Mouse (Mus musculus): ENCODE results near the gene Gpatch2.

The Gpatch2 gene

DNA sequence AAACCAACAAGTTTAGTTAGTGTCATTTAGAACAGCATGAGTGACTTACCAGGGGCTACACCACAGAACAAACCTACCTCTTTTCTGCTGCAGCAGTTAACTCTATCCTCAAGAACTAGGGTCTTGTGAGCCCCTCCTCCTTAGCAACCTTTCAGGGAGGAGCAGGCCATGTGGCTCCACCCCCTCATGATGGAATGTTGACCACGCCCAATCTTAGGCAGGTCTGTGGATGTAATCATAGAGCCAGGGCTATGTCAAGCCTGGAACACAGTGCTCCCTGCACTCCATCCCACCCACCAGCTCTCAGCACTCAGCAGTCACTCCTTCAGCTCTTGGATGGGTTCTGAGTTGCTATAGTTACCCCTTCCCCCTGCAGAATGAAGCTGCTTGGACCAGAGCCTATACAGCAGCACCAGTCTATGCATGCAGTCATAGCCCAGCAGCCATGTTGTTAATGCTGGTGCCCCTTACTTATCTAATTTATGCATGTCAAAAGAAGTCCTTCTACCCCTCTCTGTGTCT is 35.5 kb downstream of the Gpatch2 start:
- DNase-seq = no peak

DNA sequence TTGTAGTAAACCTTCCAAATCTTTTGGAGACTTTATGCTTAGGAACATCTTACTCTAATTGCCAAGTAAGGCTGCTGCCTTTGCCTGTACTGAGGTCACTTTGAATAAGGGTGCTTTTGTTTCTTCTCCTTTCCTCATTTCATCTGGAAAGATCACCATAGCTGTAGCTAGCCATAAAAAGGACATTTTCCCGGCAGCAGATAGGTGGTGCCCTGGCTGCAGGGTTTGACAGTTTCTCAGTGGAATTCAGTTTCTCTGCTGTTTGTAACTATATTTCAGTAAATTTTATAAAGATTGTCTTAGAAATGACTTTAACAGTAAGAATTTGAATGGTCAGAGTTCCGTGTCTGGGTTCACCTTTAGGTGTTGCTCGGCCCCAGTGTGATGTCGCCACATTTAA is 43.4 kb downstream of the Gpatch2 start:
- DNase-seq = no peak

DNA sequence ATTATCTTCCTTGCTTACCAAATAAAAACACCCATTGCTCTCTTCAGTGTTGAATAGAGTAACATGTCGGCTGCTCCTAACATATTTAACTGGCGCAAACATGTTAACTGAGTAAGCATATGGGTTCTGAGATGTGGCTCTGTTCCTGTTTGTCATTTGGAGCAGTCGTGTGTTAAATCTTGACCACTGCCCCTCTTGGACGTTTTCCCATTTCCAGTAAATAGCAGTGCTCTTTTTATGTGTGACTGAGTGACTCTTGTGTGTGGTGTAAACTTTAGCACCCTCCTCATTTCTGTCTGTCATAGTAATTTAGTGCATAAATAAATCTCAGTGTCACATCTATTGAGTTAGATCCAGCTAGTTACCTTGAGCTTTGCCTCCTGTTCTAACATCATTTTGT is 52.3 kb downstream of the Gpatch2 start:
- DNase-seq = no peak

DNA sequence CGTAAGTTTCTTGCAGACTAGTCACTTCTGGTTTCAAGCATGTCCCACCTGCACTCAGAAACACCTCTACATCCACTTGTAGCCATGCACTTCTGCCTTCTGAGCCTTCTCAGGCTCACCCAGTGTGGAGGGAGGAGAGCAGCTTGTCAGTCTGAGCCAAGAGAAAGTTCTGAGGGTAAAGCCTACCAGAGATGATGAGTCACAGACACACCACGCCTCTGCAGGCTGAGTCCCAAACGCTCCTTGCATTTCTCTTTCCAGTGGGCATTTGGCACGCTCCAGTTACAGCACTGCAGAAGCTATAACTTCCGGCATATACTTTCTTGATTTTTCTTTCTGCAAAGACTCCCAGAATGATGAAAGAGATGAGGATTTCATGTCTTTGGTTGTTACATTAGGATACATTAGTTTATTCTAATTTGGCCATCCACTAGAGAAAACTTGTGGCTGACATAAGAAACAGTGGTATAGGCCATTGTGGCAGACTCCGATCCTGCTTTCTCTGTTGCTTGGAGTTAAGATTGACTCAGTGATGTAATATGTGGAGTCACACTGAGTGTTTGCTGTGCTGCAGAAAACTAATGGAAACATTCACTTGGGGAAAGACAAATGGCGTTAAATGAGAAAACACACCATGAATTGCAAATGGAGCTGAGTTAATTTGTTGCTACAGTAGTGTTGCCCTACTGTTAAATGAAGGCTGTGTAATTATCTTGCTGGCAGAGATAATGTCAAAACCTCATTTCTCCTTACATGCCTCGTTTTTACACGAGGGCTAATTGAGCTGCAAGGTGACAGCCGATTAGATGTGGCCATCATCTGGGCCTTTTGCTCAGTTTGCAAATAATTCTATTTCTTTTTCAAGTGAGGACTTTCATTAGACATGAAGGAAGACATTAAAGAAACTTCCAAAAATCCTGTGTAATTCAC is 55.3 kb downstream of the Gpatch2 start:
- no peak for DNase-seq

DNA sequence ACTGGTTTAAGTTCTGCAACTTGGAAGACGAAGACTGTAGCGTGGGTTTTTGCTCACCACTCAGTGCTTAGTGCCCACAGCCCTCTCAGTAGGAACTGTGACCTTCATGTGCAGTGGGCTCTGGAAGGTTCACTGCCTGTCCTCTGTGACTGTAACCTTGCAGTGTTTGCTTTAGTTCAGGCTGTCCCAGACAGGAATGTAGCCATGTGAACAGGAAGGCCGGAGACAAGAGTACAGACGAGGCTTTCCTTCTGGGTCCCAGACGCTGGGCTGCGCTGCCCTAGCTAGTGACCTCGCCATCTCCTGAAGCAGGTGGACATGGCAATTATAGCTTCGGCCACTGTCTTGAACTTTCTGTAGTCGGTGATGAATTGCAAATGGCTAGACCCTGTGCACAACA is 62.0 kb downstream of the Gpatch2 start:
- no peak for DNase-seq

DNA sequence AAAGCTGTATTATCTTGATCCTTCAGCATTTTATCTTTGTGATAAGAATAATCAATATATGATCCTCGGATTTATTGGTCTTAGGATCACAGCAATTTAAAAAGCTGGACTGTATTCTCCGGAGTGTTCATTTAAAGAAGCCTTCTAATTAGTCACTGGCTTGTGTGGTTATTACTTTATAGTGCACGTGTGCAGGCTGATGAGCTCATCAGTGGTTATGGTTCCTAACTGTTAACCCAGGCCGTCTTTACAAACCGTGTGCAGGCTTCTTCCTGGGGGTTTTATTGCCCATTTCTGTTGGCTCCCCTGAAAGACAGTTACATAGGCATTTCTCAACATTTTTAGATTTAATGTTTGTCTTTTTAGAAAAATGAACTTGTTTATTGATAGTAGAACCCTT is 63.2 kb downstream of the Gpatch2 start:
- no peak for DNase-seq

DNA sequence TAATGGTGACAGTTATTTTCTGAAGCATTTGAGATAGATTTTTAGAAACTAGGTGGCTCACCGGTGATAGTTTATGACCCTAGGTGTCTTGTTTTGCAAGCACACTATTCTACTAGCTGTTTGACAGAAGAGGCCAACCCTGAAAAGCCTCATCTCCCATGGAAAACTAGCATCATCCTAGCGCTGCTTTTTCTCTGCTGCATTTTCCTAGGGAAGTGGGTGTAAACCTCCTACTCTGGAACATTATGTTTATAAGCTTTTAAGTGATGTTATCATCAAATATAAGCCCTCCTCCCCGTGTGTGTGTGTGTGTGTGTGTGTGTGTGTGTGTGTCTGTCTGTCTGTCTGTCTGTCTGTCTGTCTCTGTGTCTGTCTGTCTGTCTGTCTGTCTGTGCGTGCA is 64.5 kb downstream of the Gpatch2 start:
- DNase-seq = no peak

DNA sequence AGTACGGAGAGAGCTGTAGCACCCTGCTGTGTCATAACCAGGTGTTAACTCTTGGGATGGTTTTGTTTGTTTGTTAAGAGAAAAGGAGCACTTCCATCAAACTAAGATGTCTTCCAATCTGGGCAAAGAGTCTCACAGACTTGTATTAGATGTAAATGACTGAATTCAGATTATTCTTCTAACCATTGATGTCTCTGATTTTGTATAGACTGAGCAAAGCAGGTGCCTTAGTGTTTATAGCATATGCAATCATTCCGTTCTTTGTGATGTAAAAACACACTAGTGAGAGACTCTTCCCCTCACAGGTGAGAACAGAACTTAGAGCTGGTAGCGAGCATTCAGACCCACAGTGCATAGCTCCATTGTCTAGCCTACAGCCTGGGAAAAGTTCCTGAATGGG is 67.0 kb downstream of the Gpatch2 start:
- no peak for DNase-seq

DNA sequence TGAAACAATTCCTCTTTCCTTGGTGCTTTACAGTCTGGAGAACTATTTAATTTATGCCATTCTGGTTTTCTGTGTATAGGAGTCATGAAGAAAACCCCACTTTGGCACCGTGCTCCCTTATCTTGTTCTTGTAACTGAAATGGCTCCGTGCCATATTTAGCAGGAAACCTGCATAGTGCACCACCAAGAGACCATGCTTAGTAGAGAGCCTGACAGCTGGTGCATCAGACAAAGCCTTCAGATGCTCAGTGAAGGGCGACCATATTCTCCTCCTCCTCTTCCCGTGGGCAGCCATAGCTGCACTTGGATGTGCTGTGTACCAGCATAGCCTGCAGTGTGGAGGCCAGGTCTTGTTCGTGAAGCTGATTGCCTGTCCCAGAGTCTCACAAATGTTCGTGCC is 67.5 kb downstream of the Gpatch2 start:
- no peak for DNase-seq

DNA sequence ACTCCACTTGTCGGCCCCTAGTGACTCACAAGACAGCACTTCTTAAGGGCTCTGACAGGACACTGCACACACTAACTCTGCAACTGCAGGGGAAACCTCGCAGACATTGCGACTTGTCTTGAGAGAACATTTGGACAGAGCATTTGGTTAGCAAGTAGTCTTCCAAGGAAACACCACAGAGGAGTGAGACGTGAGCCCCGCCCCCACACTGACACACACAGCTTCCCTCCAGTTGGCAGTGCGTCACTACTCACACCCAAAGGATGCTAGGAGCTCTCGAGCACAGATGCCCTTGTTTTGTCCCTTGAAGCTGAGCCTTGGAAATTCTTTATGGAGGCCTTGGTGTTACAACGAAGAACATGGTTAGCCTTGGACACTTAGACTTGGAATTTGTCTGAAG is 70.4 kb downstream of the Gpatch2 start:
- no peak for DNase-seq

DNA sequence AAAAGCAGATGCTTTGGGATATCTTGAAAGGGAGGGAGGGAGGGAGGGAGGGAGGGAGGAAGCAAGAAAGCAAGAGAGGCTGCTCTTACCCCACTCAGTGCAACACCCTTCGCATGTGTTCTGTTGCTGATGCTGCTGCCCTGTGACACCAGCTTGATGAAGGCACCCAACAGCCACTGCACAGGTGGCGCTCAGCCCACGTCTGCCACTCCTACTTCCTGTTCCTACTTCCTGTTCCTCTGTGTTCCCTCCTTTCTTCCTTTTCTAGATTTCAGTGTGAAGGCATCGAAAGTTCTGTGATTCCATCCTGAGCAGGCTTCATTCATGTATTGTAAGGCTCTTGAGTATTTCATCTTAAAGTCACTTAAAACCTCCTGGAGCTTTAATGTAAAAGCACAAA is 71.1 kb downstream of the Gpatch2 start:
- DNase-seq = no peak

DNA sequence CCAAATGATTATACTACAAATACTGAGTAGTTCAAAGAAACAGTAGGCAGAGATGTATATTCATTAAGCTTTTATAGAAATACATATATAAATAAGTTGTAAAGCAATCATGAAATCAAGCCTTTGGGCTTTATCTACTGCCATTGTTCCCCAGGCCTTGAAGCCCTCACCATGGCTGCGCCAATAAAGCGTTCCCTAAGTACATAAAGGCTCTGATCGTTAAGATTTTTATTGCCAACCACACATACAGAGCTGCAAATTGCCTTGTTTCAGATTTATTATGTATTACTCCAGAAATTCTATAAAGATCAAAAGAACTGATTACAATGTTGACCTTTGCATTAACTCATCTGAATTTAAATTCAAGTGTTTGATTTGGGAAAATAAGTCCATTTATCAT is 71.6 kb downstream of the Gpatch2 start:
- no peak for DNase-seq

DNA sequence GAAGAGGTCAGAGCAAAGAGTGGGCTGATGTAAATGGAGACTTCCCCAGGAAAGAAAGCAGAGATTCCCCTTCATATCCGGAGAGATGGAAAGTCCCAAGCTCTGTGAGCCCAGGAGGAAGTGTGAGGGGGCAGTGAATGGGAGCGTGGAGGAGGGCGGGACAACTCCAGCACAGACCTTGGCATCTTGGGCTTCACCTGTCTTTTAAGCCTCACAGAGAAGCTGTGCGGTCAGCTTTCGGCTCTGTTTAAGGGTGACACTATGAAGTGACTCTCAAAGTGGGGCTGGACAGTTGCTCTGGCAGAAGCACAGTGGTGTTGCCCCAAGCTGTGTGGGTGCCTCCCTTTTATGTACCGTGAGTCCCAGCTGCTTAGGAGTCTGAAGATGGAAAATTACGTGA is 74.9 kb downstream of the Gpatch2 start:
- no peak for DNase-seq

DNA sequence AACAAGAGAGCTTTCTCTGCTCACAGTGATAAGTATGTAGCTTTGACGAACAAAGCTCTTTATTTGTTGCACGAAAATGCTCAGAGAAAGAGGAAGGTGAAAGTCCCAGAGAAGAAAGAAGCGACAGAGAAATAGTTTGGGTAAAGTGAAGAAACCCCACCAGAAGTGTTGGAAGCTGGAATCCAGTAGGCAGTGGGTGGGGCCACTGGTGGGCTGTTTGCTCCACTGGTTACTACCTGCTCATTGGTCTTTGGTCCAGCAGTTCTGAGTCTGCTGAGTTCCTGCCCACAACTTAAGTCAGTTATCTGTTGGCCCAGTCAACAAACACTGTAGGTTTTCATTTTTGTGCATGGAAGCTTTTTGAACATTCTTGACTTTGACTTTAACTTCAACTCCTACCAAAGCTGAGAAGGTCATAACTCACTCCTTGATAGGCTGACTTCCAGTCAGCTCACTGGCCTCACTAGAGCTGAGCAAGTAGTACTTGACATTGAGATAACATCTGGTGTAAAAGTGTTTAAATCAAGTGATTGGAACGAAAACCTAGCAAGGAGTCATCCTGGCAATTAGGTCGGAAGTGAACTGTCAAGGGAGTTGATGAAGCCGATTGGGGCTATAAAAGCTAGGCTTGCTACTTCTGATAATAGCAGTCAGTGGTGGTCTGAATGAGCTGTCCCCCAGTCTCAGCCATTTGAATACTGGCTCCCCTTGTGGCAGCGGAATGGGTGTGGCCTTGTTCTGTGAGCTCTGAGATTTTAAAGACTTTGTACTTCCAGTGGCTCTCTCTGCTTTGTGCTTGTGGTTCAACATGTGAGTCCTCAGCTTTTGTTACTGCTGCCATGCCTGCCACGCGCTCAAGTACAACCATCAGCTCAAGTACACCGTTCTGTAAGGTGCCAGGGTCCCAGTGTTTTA is 76.4 kb downstream of the Gpatch2 start:
- DNase-seq = no peak

DNA sequence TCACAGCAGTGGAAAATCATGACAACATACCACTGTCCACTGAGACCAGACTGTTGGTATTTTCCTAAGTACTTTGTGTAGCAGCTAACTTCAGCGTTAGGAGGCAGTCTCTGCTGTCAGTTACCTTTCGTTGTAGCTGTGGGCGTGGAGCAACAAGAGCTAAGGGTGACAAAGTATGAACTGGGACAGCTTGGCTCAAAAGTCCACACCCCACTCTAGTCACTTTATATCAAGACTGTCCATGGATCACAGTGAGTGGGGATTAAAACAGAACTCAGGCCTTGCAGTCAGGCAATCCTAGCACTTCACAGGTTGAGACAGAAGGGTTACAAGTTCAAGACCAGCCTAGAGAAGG is 77.1 kb downstream of the Gpatch2 start:
- no peak for DNase-seq

DNA sequence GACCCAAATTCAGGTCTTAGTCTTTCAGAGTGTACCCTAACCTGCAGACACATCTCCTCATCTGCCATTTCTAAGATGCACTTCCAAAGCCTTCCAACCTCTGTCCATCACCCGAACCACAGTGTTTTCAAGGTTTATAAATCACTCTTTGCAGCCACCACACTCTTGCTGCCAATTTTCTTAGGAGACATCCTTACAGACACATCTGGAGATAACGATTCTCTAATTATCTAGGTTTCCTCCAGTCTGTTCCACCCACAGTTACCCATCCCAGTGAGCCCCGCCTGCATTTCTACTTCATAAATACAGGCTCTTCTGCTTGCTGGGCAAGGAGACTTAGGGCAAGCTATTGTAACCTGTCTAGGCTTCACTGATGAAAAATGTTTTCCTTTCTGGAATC is 77.9 kb downstream of the Gpatch2 start:
- no peak for DNase-seq

DNA sequence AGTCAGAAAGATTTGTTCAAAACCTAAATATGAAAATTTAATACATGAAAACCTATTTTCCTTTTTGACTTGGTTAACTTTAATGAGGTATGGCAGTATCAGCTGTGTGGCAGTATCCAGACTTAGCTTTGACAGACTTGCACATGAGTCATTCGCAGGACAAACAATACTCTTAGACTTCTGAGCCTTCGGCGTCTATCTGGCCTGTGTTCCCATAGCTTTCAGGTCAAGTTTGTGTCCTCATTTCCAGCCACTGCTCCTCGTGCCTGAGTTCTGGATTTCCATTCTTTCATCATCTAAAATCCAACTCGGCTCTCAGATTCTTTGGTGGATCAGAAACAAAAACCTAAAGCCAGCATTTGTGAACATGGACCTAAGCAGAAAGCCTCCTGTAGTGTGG is 79.2 kb downstream of the Gpatch2 start:
- no peak for DNase-seq

DNA sequence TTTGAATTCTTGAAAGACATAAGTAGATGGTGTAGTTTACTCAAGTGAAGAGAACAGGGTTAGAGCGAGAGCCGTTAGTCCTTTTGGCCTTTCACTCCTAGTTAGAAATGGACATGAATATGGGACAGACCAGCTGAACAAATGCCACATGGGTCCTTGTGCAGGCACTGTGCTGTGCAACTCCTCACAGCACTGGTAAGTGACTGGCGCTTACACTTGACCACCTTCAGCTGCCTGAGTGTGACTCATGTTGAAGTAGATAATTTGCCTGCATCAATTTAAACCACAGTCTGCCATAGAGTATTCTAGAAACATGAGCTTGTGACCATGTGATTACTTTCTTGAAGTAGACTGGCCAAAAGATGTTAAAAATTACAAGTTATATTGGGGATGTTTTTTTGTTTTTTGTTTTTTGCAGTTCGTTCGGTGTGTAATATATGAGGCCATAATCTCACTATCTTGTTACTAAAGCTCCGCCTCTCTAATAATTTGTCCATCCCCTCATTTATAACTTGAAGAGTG is 79.8 kb downstream of the Gpatch2 start:
- DNase-seq = no peak

DNA sequence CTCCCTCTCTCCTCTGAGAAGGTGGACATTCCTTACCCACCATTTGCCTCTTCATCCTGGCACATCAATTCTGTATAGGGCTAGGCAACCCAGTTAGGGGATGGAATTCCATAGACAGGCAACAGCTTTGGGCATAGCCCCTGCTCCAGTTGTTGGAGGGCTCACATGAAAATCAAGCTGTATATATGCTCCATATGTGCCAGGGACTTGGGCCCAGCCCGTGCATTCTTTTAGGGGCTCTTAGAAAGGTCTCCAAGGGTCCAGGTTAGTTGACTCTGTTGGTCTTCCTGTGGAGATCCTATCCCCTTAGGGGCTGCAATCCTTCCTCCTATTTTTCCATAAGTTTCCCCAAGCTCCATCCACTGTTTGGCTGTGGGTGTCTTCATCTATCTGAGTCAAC is 80.4 kb downstream of the Gpatch2 start:
- no peak for DNase-seq

DNA sequence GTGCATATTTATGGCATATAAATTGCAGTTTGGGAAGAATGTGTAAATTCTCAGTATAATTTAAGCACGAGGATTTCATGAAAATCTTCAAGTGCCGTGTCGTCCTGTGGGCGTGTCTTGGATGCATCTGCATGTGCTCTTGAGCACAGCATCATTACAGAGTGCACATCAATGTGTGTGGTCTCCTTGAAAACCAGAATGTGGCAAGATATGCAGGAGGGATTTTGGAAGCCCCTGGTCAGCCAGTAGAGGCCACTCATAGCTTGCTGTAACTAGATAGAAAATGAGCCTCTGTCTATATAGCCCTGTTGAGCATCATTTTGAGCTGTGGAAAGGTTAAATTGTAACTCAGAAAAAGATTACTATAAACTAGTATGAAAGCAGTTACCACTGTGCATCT is 83.9 kb downstream of the Gpatch2 start:
- DNase-seq = no peak

DNA sequence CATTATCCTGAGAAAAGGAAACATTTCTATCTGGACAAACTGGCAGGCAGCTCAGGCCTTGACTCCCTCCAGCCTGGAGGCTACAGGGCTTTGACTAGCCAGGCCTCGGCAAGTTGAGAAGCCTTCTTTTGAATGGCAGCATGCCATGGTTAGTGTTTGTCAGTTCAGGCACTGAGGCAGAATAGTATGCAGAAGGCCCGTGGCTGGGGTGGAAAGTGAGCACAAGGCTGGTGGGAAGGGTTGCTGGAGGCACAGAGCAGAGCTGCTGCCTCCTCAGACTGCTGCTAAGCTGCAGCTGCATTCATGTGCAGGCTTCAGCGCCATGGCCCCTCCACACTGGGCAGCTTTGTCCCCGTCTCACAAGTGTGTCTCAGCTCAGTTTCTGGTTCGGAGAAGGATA is 85.3 kb downstream of the Gpatch2 start:
- DNase-seq = no peak

DNA sequence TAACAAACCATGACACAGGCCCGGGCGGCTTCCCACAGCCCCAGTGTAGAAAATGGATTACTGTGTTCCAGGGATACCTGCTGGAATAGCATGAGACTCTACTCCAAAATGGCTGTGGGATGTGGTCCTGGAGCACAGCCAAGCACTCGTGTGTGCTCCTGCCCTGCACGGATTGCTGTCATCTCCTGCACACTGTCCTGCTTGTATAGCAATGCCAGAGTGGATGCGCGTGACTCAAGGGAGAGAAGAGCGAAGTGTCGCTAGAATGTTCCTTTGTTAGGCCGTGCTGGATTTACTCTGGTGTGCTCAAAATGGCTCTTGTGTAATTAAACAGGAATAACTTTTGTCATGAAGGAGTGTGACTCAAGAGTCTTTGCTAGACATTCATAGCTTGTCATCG is 87.9 kb downstream of the Gpatch2 start:
- no peak for DNase-seq

DNA sequence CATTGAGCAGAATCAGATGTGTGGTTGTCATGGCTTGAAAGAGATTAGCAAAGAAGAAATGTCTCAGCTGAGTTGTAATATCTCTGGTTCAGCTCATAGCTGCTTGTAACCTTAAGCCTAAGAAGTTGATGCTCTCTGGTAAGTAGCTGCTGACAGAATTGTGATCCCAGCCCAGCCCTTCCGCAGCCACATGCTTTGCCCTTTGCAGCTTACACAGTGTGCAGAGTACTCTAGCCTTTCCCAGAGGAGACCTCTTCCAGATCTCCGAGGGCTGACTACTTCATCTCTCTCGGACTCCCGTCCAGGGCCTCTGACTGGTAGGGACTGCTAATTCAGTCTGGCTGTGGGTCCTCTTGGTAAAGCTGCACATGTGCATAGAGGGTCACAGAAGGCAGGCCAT is 92.0 kb downstream of the Gpatch2 start:
- no peak for DNase-seq

DNA sequence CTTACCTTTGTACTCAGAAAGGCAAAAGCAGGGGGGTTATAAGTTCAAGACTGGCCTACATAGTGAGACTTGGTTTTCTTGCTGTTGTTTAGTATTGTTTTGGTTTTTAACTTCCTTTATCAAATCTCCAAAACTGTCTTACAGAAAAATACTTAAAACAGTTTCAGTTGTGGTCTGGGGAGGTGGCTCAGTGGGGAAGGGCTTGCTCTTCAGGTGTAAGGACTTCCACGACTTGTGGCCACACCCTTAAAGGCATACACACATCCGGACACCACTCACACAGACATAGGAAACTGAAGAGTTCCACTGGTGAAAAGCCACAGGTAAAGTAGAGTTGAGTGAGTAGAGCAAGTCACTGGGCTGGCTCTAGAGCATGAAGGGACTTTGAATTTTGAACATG is 93.2 kb downstream of the Gpatch2 start:
- DNase-seq = no peak
